Mouse (Mus musculus) urinary bladder, postnatal 14 days (tissue): ENCODE results near the gene Pltp.
"Not testable (repeated sequence)": the region's sequence is repeated elsewhere in the genome, so short reads cannot be mapped to it uniquely, and the experiment has no call there.

Source experiments
- DNase-seq: peaks from one replicate; pipeline ENCODE4 v3.0.0; 2021; ENCODE audit warnings: low spot score

Gene Pltp

DNA sequence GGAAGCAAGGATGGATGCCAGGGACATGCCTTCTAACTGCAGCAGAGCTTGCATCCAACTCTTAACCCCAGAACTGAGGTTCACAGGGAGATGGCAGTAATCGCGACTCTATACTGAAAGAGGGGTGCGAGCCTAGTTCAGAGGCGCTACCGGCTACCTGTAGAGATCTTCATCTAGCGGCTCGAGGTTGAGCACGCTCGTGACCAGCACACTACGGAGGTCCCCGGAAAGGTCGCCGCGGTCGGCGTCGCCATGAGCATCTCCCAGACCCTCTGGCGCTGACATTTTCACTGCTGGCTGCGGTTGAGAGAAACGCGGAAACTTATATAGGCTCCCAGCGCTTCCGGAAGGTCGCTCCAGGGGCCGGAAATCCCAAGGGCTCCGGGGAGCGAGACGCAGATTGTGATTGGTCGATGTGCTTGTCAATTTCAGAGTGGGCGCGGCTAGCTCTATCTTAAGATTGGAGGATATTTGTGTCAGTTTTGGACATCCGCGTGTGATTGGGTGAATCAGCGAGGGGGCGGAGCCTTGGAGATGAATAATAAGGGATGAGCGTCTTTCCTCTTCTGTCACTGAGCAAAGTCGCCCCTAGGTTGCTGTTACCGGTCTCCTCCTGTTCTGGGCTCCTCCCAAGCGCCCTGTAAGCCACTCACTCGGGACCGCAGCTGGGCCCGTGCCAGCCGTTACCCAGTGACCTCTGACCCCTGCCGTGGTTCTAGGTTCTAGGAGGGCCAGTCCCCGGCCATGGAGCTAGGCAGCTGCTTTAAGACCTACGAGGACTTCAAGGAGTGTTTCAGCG, 52.8 kb downstream of the Pltp start, which contains the start of the genes Acot8 and Zswim3:
Gene Acot8, minus strand, starts transcription at position 350 of the 799 bp plus-strand sequence.
Gene Zswim3, plus strand, starts transcription at position 566 of the 799 bp plus-strand sequence.
- peak; percentile 98 for DNase-seq

DNA sequence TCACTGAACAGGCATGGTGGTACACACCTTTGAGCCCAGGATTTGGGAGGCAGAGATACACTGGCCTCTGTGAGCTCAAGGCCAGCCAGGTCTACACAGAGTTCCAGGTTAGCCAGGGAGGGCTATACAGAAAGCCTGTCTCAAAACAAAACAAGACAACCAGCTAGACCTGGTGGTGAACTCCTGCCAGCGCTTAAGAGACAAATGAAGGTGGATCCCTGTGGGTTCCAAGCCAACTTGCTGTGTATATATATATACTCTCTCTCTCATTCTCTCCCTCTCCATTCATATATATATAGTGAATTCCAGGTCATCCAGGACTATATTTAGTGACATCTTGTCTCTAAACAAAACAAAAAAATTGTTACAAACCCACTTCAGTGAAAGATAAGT, 53.6 kb downstream of the Pltp start:
- no peak for DNase-seq

DNA sequence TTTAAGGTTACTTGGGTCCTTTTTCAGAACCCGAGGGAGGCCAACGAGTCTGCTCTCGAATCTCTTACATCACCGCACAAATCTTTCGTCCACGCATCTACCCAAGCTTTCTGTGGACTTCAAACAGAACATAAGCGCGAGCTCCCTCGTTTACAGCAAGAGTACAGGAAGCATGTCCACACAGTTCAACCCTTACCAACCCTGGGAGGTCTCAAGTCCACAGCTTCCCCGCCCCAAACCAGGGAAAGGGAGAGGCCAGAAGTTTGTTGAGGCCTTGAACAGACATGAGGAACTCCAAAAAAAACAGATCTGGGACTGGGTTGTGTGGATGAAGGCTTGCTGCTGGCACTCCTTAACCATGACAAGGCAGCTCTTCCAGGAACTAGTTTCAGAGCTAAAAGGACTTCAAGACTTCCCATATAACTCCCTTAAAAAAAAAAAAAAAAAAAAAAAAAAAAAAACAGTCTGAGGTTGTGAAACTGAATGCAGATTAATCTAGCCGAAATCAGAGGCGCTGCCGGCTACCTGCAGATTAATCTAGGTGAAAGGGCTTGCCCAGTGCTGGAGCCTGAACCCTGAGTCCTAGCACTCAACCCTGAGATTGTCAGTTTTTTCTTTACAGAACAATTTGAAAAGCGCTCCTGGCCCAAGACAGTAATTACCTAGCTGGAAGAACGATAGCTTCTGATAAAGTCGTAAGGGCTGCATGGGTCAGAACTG, 54.1 kb downstream of the Pltp start:
- no peak for DNase-seq

DNA sequence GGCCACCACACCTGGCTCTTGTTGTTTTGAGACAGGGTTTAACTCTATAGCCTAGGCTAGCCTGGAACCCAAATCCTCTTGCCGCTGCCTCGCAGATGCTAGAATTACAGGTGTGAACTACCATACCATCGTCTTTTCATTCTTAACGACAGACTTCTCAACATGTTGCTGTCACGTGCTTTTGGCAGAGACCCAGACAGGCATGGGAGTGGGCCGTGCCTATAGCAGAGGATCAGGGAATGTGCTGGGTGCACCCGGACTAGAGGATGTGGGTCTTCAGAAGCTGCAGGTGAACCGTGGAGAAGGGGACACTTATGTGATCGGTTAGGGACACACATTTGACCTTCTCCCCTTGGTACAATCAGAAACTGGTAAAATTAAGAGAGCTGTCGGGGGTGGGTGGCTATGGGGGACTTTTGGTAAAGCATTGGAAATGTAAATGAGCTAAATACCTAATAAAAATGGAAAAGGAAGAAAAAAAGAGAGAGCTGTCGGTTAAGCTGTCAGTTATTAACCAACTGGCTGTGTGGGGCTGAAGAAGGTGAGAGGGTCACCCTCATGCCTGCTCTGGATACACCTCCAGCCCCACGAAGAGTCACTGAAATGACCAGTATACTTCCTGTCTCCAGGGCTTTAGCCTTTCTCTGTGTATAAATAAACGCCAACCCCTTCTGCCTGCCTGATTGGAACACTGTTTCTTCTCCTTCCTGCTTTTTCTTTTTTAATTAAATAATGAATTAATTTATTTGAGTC, 57.1 kb downstream of the Pltp start:
- no peak for DNase-seq

DNA sequence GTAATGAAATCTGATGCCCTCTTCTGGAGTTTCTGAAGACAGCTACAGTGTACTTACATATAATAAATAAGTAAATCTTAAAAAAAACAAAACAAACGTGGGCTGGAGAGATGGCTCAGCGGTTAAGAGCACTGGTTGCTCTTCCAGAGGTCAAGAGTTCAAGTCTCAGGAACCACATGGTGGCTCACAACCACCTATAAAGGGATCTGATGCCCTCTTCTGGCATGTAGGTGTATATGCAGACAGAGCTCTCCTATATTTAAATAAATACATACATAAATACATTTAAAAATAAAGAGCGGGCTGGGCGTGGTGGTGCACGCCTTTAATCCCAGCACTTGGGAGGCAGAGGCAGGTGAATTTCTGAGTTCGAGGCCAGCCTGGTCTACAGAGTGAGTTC, 59.0 kb downstream of the Pltp start:
- DNase-seq: not testable (repeated sequence)

DNA sequence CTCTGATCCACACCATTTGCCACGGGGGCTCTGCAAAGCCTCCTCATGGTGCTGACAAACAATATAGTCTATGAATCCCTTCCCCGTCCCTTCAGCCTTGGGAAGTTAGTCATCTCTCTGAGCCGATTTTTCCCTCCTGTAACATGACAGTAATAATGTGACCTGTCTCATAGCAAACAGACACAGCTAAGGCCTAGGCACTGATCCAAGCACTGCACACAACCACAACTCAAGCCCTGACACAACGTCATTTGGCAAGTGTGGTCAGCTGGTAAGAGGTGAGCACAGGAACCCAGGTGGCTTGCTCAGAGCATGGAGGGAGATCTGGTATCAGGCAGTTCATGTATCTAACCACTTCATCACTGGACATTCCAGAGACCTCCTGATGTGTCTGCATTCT, 61.6 kb downstream of the Pltp start:
- DNase-seq: no peak

DNA sequence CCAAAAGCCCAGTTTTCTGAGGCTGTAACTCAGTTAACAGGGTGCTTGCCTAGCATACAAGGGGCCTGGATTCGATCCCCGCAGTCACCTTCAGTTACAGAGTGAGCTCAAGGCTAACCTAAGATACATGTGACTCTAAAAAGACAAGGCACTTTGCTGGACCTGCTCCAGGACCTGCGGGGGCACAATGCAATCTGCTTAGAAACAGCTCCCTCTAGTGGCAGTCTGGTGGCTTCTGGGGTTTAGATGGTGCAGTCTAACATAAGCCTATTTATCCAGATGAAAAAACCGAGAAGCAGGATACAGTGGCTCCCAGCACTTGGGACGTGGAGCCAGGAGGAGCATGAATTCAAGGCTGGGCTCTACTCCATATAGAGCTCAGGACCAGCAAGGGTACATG, 63.2 kb downstream of the Pltp start:
- DNase-seq: peak; percentile 83

DNA sequence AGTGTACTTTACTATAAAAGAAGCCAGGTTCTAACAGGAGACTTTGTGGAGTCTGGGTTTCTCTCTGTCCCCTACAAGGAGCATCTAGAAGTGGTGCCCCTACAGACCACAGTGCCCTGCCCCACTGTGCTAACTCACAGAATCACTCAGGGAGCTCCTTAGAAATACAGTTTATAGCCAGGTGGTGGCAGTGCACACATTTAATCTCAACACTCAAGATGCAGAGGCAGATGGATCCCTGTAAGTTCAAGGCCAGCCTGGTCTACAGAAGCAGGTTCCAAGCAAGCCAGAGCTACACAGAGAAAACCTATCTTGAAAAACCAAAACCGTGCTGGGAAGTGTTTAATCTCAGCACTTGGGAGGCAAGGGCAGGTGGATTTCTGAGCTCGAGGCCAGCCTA, 63.7 kb downstream of the Pltp start:
- no peak for DNase-seq

DNA sequence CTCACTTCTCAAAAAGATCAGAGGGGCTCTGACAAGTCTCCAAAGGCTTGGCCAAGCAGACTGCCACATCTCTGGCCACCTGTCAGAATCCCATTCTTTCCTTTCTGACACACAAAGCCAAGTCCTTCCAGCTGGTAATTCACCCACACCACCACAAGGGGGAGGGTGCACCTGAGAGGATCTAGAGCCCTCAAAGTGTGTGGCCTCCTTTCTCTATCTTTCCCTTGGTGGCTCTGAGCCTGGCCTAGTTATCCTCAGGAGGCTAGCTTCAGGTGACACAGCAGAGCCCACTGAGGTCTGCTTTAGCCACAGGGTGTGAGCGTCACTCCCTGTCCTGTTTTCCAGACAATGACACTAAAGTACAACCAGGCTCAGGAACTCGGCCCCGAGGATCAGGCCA, 64.3 kb downstream of the Pltp start:
- peak; percentile 57 for DNase-seq

DNA sequence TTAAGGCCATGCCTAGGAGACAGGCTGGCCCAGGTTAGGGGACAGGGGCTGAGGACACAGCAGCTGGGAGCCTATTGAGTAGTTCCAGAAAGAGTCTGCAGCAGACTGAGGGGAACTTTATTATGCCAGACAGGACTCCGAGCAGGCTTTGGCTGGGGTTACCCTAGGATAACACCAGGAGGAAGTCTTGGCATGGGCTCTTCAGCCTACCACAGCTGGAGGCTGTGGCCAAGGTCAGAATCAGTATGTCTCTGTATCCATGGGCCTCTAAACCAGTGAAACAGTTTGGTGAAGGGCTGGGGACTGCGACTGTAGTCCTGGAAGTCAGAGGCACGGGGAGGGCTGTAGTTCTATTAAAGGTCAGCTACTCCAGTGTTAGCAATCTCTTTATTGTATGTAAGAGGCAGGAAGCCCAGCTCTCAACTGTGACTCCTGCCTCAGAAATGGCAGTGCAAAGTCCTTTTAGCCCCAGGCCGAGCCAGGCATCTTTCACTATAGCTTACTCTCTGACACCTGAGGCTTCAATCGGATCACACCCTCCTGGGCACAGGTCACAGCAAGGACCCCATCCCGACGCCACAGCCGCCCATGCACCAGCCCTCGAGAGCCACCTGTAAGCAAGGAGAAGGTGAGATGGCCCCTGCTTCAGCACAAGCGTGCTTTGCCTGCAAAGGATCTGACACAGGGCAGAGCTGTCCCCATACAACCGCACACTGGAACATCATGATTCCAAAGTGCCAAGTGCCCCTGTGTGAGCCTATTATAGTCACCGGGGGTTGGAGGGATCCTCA, 64.9 kb downstream of the Pltp start:
- DNase-seq: no peak

DNA sequence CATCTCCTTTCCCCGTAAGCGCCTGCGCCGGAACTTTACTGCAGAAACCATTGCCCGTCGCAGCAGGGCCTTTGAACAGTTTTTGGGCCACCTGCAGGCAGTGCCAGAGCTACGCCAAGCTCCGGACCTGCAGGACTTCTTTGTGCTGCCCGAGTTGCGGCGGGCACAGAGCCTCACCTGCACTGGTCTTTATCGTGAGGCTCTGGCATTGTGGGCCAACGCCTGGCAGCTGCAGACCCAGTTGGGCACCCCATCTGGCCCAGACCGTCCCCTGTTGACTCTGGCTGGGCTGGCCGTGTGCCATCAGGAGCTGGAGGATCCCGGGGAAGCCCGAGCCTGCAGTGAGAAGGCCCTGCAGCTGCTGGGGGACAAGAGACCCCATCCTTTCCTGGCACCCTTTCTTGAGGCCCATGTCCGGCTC, 65.7 kb downstream of the Pltp start:
- DNase-seq: no peak

DNA sequence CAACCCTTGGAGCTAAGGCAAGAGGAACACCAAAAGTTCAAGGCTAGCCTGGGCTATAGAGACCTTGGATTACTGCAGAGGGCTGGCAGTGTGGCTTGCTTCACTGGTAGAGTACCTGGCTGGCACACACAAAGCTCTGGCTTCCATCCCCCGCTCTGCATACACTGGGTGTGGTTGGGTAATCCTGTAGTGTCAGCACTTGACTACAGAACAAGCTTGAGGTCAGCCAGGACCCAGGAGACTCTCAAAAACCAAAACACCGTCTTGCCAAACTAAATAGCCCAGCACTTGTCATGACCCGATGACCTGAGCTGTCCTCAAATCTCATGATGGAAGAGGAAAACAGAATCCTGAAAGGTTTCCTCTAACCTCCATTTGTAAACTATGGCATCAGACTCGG, 67.1 kb downstream of the Pltp start:
- no peak for DNase-seq
